Mouse (Mus musculus) testis, postnatal 14 days (tissue): ENCODE measurements around the gene Eno3.
A peak's percentile ranks its signal among the peaks of the same experiment; 100 is the strongest.

ENCODE experiments used
- DNase-seq: peaks from one replicate; pipeline ENCODE4 v3.0.0; 2021; ENCODE audit warnings: low spot score

Gene Eno3

GRCm38 (mm10) chr11:70681897-70682581, 25.0 kb downstream of the Eno3 start:
- no peak for DNase-seq

GRCm38 (mm10) chr11:70683640-70684039, 26.6 kb downstream of the Eno3 start:
- no peak for DNase-seq

- DNase-seq, result no peak
These were observed 30.0 kb downstream of the Eno3 start for GRCm38 (mm10) chr11:70686901-70687566.

GRCm38 (mm10) chr11:70687601-70688199, 30.7 kb downstream of the Eno3 start, which contains the start of gene Camta2:
Camta2 (minus strand) TSS chr11:70688105.
- peak; percentile 89 for DNase-seq

- DNase-seq, result no peak
These were observed 31.4 kb downstream of the Eno3 start for GRCm38 (mm10) chr11:70688372-70688771.

- no peak for DNase-seq
These were observed 32.6 kb downstream of the Eno3 start for GRCm38 (mm10) chr11:70689578-70689977.

GRCm38 (mm10) chr11:70693504-70693903, 36.5 kb downstream of the Eno3 start:
- DNase-seq, result no peak

- no peak for DNase-seq
These were observed 40.4 kb downstream of the Eno3 start for GRCm38 (mm10) chr11:70697376-70697775.

- no peak for DNase-seq
These were observed 42.0 kb downstream of the Eno3 start for GRCm38 (mm10) chr11:70699051-70699450.

- DNase-seq, result peak; percentile 94
These were observed 42.9 kb downstream of the Eno3 start, which contains the start of the genes Inca1 and Kif1c for GRCm38 (mm10) chr11:70699722-70700556. Inca1 (minus strand) TSS chr11:70700155. Kif1c (plus strand) TSS chr11:70700548.

- DNase-seq, result peak; percentile 69
These were observed 43.6 kb downstream of the Eno3 start for GRCm38 (mm10) chr11:70700613-70701012.

GRCm38 (mm10) chr11:70701221-70701955, 44.4 kb downstream of the Eno3 start:
- DNase-seq, result no peak

GRCm38 (mm10) chr11:70701984-70702733, 45.2 kb downstream of the Eno3 start:
- no peak for DNase-seq

- DNase-seq, result no peak
These were observed 45.8 kb downstream of the Eno3 start for GRCm38 (mm10) chr11:70702781-70703180.

GRCm38 (mm10) chr11:70706127-70706526, 49.1 kb downstream of the Eno3 start:
- DNase-seq, result no peak

- no peak for DNase-seq
These were observed 54.0 kb downstream of the Eno3 start for GRCm38 (mm10) chr11:70711026-70711425.
